Mouse (Mus musculus): ENCODE measurements around the gene Aknad1. TPM values are rescaled to one million over a fixed set of nuclear protein-coding genes. Genes with fewer than 3 reads are reported as not detected.

Gene Aknad1
- polyA plus RNA-seq, 1 experiment = not detected

DNA sequence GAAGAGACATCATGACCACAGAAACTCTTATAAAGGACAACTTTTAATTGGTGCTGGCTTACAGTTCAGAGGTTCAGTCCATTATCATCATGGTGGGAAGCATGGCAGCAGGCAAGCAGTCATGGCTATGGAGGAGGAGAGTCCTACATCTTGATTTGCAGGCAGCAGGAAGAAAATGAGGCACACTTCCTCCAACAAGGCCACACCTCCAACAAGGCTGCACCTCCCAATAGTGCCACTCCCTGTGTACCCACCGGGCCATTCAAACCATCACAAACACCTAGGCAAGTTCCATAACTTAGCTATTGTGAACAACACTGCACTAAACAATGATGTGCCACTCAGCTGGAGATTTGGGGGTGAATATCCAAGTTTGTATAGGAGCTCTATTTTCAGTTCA is 15.1 kb downstream of the Aknad1 start:
- 87% methylated on average over 1 of the region's 1 CpGs for WGBS
- no peaks in the 10 kb centered on the region for H3K27me3 ChIP-seq (ENCODE audit: control insufficient read depth, insufficient read depth, low read length)

DNA sequence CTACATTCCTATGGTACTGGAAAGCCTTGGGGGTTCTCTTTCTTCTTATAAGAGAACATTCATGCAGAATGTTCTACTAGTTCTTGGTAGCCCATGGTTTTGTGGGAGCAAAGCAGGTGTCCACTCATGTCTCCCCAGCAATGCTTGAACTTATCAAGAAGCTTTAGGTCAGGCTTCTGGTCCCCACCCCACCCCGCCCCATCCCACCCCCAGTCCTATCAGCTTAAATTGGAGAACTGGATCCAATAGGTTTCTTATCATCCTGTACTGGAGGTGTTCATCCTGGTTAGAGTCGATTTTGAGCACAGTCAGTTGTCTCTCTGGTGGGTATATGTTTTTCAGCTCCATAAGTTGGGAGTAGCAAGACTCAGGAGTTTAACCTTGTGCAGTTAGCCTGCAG is 16.1 kb downstream of the Aknad1 start:
- TF ChIP-seq POLR2A (IDR thresholded peaks at IDR 0.05; ENCODE audit: borderline replicate concordance, insufficient read depth, low read length) (no peak), CTCF (IDR thresholded peaks at IDR 0.05; ENCODE audit: borderline replicate concordance, insufficient read depth, low read depth, low read length) (no peak)
- 89% methylated on average over 2 of the region's 2 CpGs for WGBS
- Histone ChIP-seq H3K4me3 (replicated peaks; ENCODE audit: insufficient read depth, low read depth, low read length) (no peak overlapping the region), H3K4me1 (ENCODE audit: control insufficient read depth, insufficient read depth, low read length) (no peaks in the 10 kb centered on the region), H3K27ac (ENCODE audit: insufficient read depth, low read length) (no peak overlapping the region), H3K27me3 (ENCODE audit: control insufficient read depth, insufficient read depth, low read length) (no peaks in the 10 kb centered on the region)
- DNase-seq = no peak

More for the DNA sequence above, 15.1 kb downstream of the Aknad1 start:
- no peak for DNase-seq
- no peaks in the 10 kb centered on the region for H3K4me1 ChIP-seq (ENCODE audit: control insufficient read depth, insufficient read depth, low read length)
- H3K4me3 ChIP-seq (replicated peaks; ENCODE audit: insufficient read depth, low read depth, low read length) = no peak overlapping the region
- H3K27ac ChIP-seq (ENCODE audit: insufficient read depth, low read length) = no peak overlapping the region
- TF ChIP-seq CTCF (IDR thresholded peaks at IDR 0.05; ENCODE audit: borderline replicate concordance, insufficient read depth, low read depth, low read length) (no peak), POLR2A (IDR thresholded peaks at IDR 0.05; ENCODE audit: borderline replicate concordance, insufficient read depth, low read length) (no peak)

DNA sequence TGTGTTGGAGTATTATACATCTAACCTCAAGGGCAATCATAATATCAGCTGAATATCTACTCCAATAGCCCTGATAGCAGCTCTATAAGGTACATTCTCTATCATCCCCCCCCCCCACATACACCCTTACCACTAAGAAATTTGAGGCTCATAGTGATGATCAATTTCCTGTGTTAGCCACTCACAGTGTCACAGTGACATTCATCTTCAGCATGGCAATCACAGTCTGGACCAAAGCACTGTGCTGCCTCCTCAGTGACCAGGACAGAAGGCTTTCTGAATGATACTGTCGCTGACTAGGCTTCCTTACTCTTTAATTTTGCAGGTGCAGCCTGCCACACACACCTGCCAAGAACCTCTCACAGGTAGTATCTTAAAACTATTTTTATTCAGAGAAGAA is 16.7 kb downstream of the Aknad1 start:
- TF ChIP-seq CTCF (IDR thresholded peaks at IDR 0.05; ENCODE audit: borderline replicate concordance, insufficient read depth, low read depth, low read length) (no peak), POLR2A (IDR thresholded peaks at IDR 0.05; ENCODE audit: borderline replicate concordance, insufficient read depth, low read length) (no peak)
- Histone ChIP-seq H3K27me3 (ENCODE audit: control insufficient read depth, insufficient read depth, low read length) (no peaks in the 10 kb centered on the region), H3K27ac (ENCODE audit: insufficient read depth, low read length) (no peak overlapping the region), H3K4me3 (replicated peaks; ENCODE audit: insufficient read depth, low read depth, low read length) (no peak overlapping the region), H3K4me1 (ENCODE audit: control insufficient read depth, insufficient read depth, low read length) (no peaks in the 10 kb centered on the region)
- no peak for DNase-seq
- 95% methylated on average over 1 of the region's 1 CpGs for WGBS

DNA sequence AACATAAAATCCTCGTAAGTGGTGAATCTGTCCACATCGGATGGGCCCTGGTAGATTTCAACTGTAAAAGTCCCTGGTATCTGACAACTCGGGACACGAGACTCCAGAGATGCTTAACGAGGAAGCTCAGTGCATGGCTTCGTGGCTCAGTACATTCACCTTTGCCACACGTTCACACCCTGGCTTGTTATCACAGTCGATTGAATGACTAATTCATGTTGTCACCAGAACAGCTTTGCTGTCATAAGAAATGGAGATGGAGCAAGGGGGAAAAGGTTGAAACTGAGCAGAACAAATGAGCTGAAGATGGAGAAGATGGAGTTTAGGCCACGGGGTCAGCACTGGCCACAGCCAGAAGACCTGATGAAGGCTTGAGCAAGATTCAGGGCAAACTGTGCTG is 18.1 kb downstream of the Aknad1 start:
- no peaks in the 10 kb centered on the region for H3K4me1 ChIP-seq (ENCODE audit: control insufficient read depth, insufficient read depth, low read length)
- no peaks in the 10 kb centered on the region for H3K27me3 ChIP-seq (ENCODE audit: control insufficient read depth, insufficient read depth, low read length)
- no peak overlapping the region for H3K4me3 ChIP-seq (replicated peaks; ENCODE audit: insufficient read depth, low read depth, low read length)
- WGBS = 72% methylated on average over 9 of the region's 9 CpGs
- DNase-seq = no peak
- TF ChIP-seq POLR2A (IDR thresholded peaks at IDR 0.05; ENCODE audit: borderline replicate concordance, insufficient read depth, low read length) (no peak), CTCF (IDR thresholded peaks at IDR 0.05; ENCODE audit: borderline replicate concordance, insufficient read depth, low read depth, low read length) (no peak)
- no peak overlapping the region for H3K27ac ChIP-seq (ENCODE audit: insufficient read depth, low read length)

DNA sequence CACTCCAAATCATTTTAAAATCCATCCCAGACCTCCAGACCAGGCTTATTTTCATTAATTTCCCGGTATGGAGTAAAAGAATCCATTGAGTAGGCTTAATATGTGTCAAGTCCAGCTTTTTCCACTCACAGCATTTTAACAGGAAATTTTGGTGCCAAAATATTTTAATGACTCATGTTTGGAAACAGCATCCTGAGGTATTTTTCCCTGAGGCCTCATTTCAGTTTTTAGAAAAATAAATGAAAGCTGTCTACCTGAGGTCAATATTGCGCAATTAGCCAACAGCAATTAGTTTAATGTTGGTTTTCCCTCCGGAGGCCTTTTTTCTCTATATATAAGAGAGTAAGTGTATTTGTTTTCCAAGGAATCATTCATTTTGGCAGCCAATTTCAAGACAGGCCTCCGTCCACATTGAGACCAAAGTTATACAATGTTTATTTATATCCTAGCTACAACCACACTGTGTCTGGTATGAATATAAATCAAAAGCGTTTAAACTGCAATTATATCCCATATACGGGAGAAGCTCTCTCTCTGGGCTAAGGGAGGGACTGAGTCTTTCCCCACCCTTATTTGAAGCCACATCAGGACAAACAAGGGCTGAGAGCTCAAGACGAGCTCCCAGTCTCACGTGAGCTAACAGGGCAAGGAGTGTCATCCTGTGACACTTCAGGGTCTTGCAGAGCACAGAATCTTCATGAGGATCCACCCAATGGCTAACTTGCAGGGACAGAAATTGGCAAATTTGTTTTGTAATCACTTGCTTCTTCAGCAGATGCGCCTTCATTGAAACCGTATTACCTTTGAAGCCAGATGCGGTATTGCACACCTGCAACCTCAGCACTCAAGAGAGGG is 20.3 kb downstream of the Aknad1 start:
- 83% methylated on average over 11 of the region's 11 CpGs for whole genome bisulfite sequencing
- no peak overlapping the region for H3K27ac ChIP-seq (ENCODE audit: insufficient read depth, low read length)

DNA sequence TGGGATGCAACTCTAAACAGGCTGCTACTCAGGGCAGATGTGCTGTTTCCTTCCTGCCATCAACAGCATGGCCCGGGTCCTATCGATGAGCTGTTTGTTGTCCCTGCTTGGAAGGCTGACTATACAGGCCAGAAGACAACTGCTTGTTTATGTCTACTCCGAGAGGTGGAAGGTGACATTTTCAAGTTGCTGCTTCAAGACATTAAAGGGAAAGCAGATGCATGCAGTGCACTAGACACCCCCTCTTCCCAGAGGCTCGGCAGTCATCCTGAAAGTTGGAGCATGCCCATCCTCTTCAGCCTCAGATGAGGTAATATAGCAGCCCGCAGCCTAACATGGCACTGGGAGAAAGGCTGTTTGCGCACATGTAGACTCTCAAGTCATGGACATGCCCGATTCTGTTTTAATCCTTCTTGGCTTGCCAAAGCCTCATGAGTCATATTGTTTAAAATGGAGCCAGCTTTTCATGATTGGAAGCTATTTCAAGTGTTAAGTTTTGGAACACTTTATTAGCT is 23.2 kb downstream of the Aknad1 start:
- no peaks in the 10 kb centered on the region; the same call in 1 of the 2 replicates for H3K27me3 ChIP-seq (ENCODE audit: control insufficient read depth, insufficient read depth, low read length)
- no peak for DNase-seq
- no peaks in the 10 kb centered on the region for H3K4me1 ChIP-seq (ENCODE audit: control insufficient read depth, insufficient read depth, low read length)
- TF ChIP-seq CTCF (IDR thresholded peaks at IDR 0.05; ENCODE audit: borderline replicate concordance, insufficient read depth, low read depth, low read length) = no peak
- TF ChIP-seq POLR2A (IDR thresholded peaks at IDR 0.05; ENCODE audit: borderline replicate concordance, insufficient read depth, low read length) = no peak
- WGBS = 64% methylated on average over 7 of the region's 7 CpGs
- no peak overlapping the region for H3K27ac ChIP-seq (ENCODE audit: insufficient read depth, low read length)
- no peak overlapping the region for H3K4me3 ChIP-seq (replicated peaks; ENCODE audit: insufficient read depth, low read depth, low read length)

More for the DNA sequence above, 20.3 kb downstream of the Aknad1 start:
- no peak overlapping the region for H3K4me3 ChIP-seq (replicated peaks; ENCODE audit: insufficient read depth, low read depth, low read length)
- H3K4me1 ChIP-seq (ENCODE audit: control insufficient read depth, insufficient read depth, low read length) = no peaks in the 10 kb centered on the region
- no peaks in the 10 kb centered on the region for H3K27me3 ChIP-seq (ENCODE audit: control insufficient read depth, insufficient read depth, low read length)
- TF ChIP-seq POLR2A (IDR thresholded peaks at IDR 0.05; ENCODE audit: borderline replicate concordance, insufficient read depth, low read length) (no peak), CTCF (IDR thresholded peaks at IDR 0.05; ENCODE audit: borderline replicate concordance, insufficient read depth, low read depth, low read length) (no peak)
- DNase-seq = no peak

DNA sequence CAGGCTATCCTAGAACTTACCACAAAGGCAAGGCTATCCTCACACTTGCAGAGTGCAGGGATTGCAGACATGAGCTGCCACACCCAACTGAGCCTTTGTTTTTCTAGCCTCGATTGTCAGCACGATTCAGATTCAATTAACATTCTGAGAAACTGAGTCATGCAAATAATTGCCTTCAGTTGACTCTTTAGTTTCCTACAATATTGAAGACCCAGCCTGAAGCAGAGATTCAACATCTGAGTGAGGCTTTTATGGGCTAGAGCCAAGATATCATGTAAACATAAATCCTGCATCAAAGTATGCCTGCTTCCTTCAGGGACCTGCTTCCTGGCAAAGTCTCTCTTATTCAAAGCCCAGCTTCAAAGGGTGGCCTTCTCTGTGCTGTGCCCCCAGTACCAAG is 24.2 kb downstream of the Aknad1 start:
- Histone ChIP-seq H3K4me1 (ENCODE audit: control insufficient read depth, insufficient read depth, low read length) (no peaks in the 10 kb centered on the region), H3K4me3 (replicated peaks; ENCODE audit: insufficient read depth, low read depth, low read length) (no peak overlapping the region), H3K27me3 (ENCODE audit: control insufficient read depth, insufficient read depth, low read length) (no peaks in the 10 kb centered on the region; the same call in 1 of the 2 replicates), H3K27ac (ENCODE audit: insufficient read depth, low read length) (no peak overlapping the region)
- no peak for DNase-seq
- 53% methylated on average over 2 of the region's 2 CpGs for WGBS
- TF ChIP-seq CTCF (IDR thresholded peaks at IDR 0.05; ENCODE audit: borderline replicate concordance, insufficient read depth, low read depth, low read length) = no peak
- TF ChIP-seq POLR2A (IDR thresholded peaks at IDR 0.05; ENCODE audit: borderline replicate concordance, insufficient read depth, low read length) = no peak

DNA sequence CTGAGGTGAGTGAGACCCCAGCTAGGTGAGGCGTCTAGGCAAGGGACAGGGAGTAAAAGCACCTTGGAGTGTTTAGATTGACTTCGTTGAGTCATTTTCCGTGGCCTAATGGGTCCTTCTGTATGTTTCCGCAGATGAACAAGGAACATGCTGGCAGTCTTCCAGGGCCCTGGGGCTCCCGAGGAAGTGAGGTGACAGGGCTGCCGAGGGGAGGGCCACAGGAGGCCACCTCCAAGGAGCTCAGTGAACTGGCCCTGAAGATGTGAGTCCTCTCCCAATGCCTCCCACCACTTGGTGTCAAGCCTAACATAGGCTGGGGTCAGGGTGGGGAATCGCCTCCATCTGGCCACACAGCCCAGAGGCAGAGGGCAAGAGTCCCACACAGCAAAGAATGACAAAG is 25.5 kb downstream of the Aknad1 start:
- Histone ChIP-seq H3K4me3 (replicated peaks; ENCODE audit: insufficient read depth, low read depth, low read length) (no peak overlapping the region), H3K4me1 (ENCODE audit: control insufficient read depth, insufficient read depth, low read length) (no peaks in the 10 kb centered on the region), H3K27ac (ENCODE audit: insufficient read depth, low read length) (no peak overlapping the region), H3K27me3 (ENCODE audit: control insufficient read depth, insufficient read depth, low read length) (no peaks in the 10 kb centered on the region; the same call in 1 of the 2 replicates)
- TF ChIP-seq POLR2A (IDR thresholded peaks at IDR 0.05; ENCODE audit: borderline replicate concordance, insufficient read depth, low read length) (no peak), CTCF (IDR thresholded peaks at IDR 0.05; ENCODE audit: borderline replicate concordance, insufficient read depth, low read depth, low read length) (no peak)
- no peak for DNase-seq
- WGBS = 29% methylated on average over 7 of the region's 7 CpGs
